Mouse (Mus musculus): Measurements from ENCODE around the gene Robo3. TPM values are rescaled to one million over a fixed set of nuclear protein-coding genes. Genes with fewer than 3 reads are reported as not detected.

Gene Robo3
- polyA plus RNA-seq, 1 experiment from 2014 or later = 14.1 TPM

- ATAC-seq (ENCODE audit: low FRiP score, low read depth) = no peak
- Histone ChIP-seq H3K4me3 (no peak overlapping the region), H3K36me3 (no peaks in the 10 kb centered on the region), H3K4me1 (replicated peaks) (peaks cover 53% of the 10 kb centered on the region), H3K4me2 (no peak overlapping the region), H3K9me3 (no peaks in the 10 kb centered on the region), H3K27ac (replicated peaks) (0 out of 2 replicates have a peak overlapping the region, but pooled peaks have one; percentile 9), H3K9ac (no peak overlapping the region), H3K27me3 (peaks cover 11% of the 10 kb centered on the region; the same call in 1 of the 2 replicates)
- WGBS = 12% methylated on average over 3 of the region's 3 CpGs
Observed at GRCm38 (mm10) chr9:37454991-37455390, 21.9 kb upstream of the Robo3 start.

- WGBS = 12% methylated on average over 6 of the region's 6 CpGs
- peaks cover 11% of the 10 kb centered on the region; the same call in 1 of the 2 replicates for H3K27me3 ChIP-seq
Observed at GRCm38 (mm10) chr9:37454011-37454492, 21.0 kb upstream of the Robo3 start.

GRCm38 (mm10) chr9:37453328-37453727 lies 20.3 kb upstream of the Robo3 start:
- no peak overlapping the region for H3K27ac ChIP-seq (replicated peaks)
- H3K27me3 ChIP-seq = peaks cover 10% of the 10 kb centered on the region; the same call in 1 of the 2 replicates
- 32% methylated on average over 4 of the region's 4 CpGs for WGBS
- no peak overlapping the region for H3K4me2 ChIP-seq
- H3K9me3 ChIP-seq = no peaks in the 10 kb centered on the region
- no peak overlapping the region for H3K4me3 ChIP-seq
- H3K36me3 ChIP-seq = no peaks in the 10 kb centered on the region
- no peak overlapping the region for H3K9ac ChIP-seq
- no peak for ATAC-seq (ENCODE audit: low FRiP score, low read depth)
- H3K4me1 ChIP-seq (replicated peaks) = peaks cover 37% of the 10 kb centered on the region

More at GRCm38 (mm10) chr9:37454011-37454492, 21.0 kb upstream of the Robo3 start:
- no peaks in the 10 kb centered on the region for H3K36me3 ChIP-seq
- H3K4me3 ChIP-seq = no peak overlapping the region
- 0 out of 2 replicates have a peak overlapping the region, but pooled peaks have one; percentile 9 for H3K27ac ChIP-seq (replicated peaks)
- H3K9ac ChIP-seq = no peak overlapping the region
- H3K9me3 ChIP-seq = no peaks in the 10 kb centered on the region
- no peak overlapping the region for H3K4me2 ChIP-seq
- H3K4me1 ChIP-seq (replicated peaks) = peaks cover 44% of the 10 kb centered on the region
- peak; percentile 27; the same call in 1 of the 2 replicates for ATAC-seq (ENCODE audit: low FRiP score, low read depth)

- Histone ChIP-seq H3K27ac (replicated peaks) (no peak overlapping the region), H3K36me3 (no peaks in the 10 kb centered on the region), H3K4me2 (no peak overlapping the region), H3K9ac (no peak overlapping the region), H3K4me1 (replicated peaks) (peaks cover 34% of the 10 kb centered on the region), H3K27me3 (peaks cover 8% of the 10 kb centered on the region; the same call in 1 of the 2 replicates), H3K9me3 (no peaks in the 10 kb centered on the region), H3K4me3 (no peak overlapping the region)
- no peak for ATAC-seq (ENCODE audit: low FRiP score, low read depth)
- WGBS = 1% methylated on average over 5 of the region's 5 CpGs
Observed at GRCm38 (mm10) chr9:37452401-37452800, 19.4 kb upstream of the Robo3 start.

GRCm38 (mm10) chr9:37437772-37438735 lies 5.0 kb upstream of the Robo3 start:
- Histone ChIP-seq H3K27ac (replicated peaks) (no peak overlapping the region), H3K9ac (no peak overlapping the region)

GRCm38 (mm10) chr9:37435616-37436015 lies 2.6 kb upstream of the Robo3 start:
- WGBS = 13% methylated on average over 4 of the region's 4 CpGs
- Histone ChIP-seq H3K9ac (no peak overlapping the region), H3K4me2 (no peak overlapping the region), H3K4me1 (replicated peaks) (peaks cover 34% of the 10 kb centered on the region), H3K27ac (replicated peaks) (no peak overlapping the region), H3K9me3 (no peaks in the 10 kb centered on the region), H3K4me3 (no peak overlapping the region), H3K27me3 (peaks cover 53% of the 10 kb centered on the region), H3K36me3 (no peaks in the 10 kb centered on the region)
- no peak for ATAC-seq (ENCODE audit: low FRiP score, low read depth)

More at GRCm38 (mm10) chr9:37437772-37438735, 5.0 kb upstream of the Robo3 start:
- 25% methylated on average over 3 of the region's 3 CpGs for WGBS
- Histone ChIP-seq H3K36me3 (no peaks in the 10 kb centered on the region), H3K4me3 (no peak overlapping the region), H3K4me2 (no peak overlapping the region), H3K4me1 (replicated peaks) (peaks cover 16% of the 10 kb centered on the region), H3K9me3 (no peaks in the 10 kb centered on the region), H3K27me3 (peaks cover 31% of the 10 kb centered on the region)
- ATAC-seq (ENCODE audit: low FRiP score, low read depth) = 0 out of 2 replicates have a peak, but pooled peaks have one; percentile 51

GRCm38 (mm10) chr9:37434932-37435331 lies 1.9 kb upstream of the Robo3 start:
- no peak for ATAC-seq (ENCODE audit: low FRiP score, low read depth)
- Histone ChIP-seq H3K9ac (no peak overlapping the region), H3K27me3 (peaks cover 58% of the 10 kb centered on the region), H3K9me3 (no peaks in the 10 kb centered on the region), H3K36me3 (no peaks in the 10 kb centered on the region), H3K27ac (replicated peaks) (no peak overlapping the region), H3K4me1 (replicated peaks) (peaks cover 35% of the 10 kb centered on the region), H3K4me3 (no peak overlapping the region), H3K4me2 (no peak overlapping the region)
- WGBS = 7% methylated on average over 14 of the region's 14 CpGs

- no peak overlapping the region for H3K27ac ChIP-seq (replicated peaks)
- H3K9ac ChIP-seq = no peak overlapping the region
- 4% methylated on average over 18 of the region's 18 CpGs for WGBS
- H3K27me3 ChIP-seq = peaks cover 62% of the 10 kb centered on the region
- H3K36me3 ChIP-seq = no peaks in the 10 kb centered on the region
- H3K4me1 ChIP-seq (replicated peaks) = peaks cover 35% of the 10 kb centered on the region
- peak overlapping the region; percentile 91 for H3K4me2 ChIP-seq
- ATAC-seq (ENCODE audit: low FRiP score, low read depth) = no peak
- peak overlapping the region; percentile 43; the same call in 1 of the 2 replicates for H3K4me3 ChIP-seq
- no peaks in the 10 kb centered on the region for H3K9me3 ChIP-seq
Observed at GRCm38 (mm10) chr9:37433823-37434560, 946 bp upstream of the Robo3 start.

- H3K9ac ChIP-seq = no peak overlapping the region
- ATAC-seq (ENCODE audit: low FRiP score, low read depth) = no peak
- WGBS = 3% methylated on average over 16 of the region's 17 CpGs
Observed at GRCm38 (mm10) chr9:37432026-37432666, 900 bp downstream of the Robo3 start.

GRCm38 (mm10) chr9:37430582-37430981 lies 2.5 kb downstream of the Robo3 start:
- H3K4me3 ChIP-seq = peak overlapping the region; percentile 29
- peaks cover 31% of the 10 kb centered on the region for H3K4me1 ChIP-seq (replicated peaks)
- H3K4me2 ChIP-seq = peak overlapping the region; percentile 55
- peak; percentile 87 for ATAC-seq (ENCODE audit: low FRiP score, low read depth)
- H3K9me3 ChIP-seq = no peaks in the 10 kb centered on the region
- H3K27ac ChIP-seq (replicated peaks) = no peak overlapping the region
- no peaks in the 10 kb centered on the region for H3K36me3 ChIP-seq
- WGBS = under 1% methylated on average over 12 of the region's 12 CpGs
- H3K27me3 ChIP-seq = peaks cover 64% of the 10 kb centered on the region
- H3K9ac ChIP-seq = no peak overlapping the region

More at GRCm38 (mm10) chr9:37432026-37432666, 900 bp downstream of the Robo3 start:
- Histone ChIP-seq H3K4me1 (replicated peaks) (peaks cover 31% of the 10 kb centered on the region), H3K27ac (replicated peaks) (no peak overlapping the region), H3K36me3 (no peaks in the 10 kb centered on the region), H3K4me2 (peak overlapping the region; percentile 91), H3K9me3 (no peaks in the 10 kb centered on the region), H3K27me3 (peaks cover 70% of the 10 kb centered on the region), H3K4me3 (peak overlapping the region; percentile 43)

GRCm38 (mm10) chr9:37429326-37429725 lies 3.7 kb downstream of the Robo3 start:
- ATAC-seq (ENCODE audit: low FRiP score, low read depth) = no peak
- Histone ChIP-seq H3K4me1 (replicated peaks) (peaks cover 31% of the 10 kb centered on the region), H3K9ac (no peak overlapping the region), H3K27me3 (peaks cover 53% of the 10 kb centered on the region), H3K9me3 (no peaks in the 10 kb centered on the region), H3K4me3 (no peak overlapping the region), H3K4me2 (peak overlapping the region; percentile 26; the same call in 1 of the 2 replicates), H3K36me3 (no peaks in the 10 kb centered on the region), H3K27ac (replicated peaks) (no peak overlapping the region)
- 8% methylated on average over 26 of the region's 26 CpGs for WGBS
